Comparison of ENCODE assay signal across 26 mouse cellular contexts in genomic region chr9:27280976-27281375, GRCm38 (mm10). TPM values are rescaled to one million over a fixed set of nuclear protein-coding genes. Genes with fewer than 3 reads are reported as not detected.
DNase-seq lines count a peak whose midpoint lies in the region; ATAC-seq lines count a peak whose summit lies in the region.
"Had no signal": no experiment of that assay in that cellular context is flagged by ENCODE, and none has a peak within 500 bp of the region (broad histone marks: within the 10 kb centered on the region; RNA-seq: fewer than 3 reads in every experiment).

No protein-coding gene starts in this region.

- H3K4me2 ChIP-seq in midbrain, embryonic 11.5 days, result no peak overlapping the region
- H3K4me2 ChIP-seq in forebrain, embryonic 14.5 days (ENCODE audit: low read length), result no peak overlapping the region
- H3K4me2 ChIP-seq: hindbrain, embryonic 13.5 days; liver, embryonic 13.5 days; midbrain, embryonic 15.5 days; neural tube, embryonic 12.5 days had no signal

- no peak overlapping the region for H3K27ac ChIP-seq in midbrain, embryonic 11.5 days (ENCODE audit: low read depth, low read length)
- H3K27ac ChIP-seq in midbrain, embryonic 10.5 days (replicated peaks), result no peak overlapping the region
- H3K27ac ChIP-seq in forebrain, embryonic 14.5 days (ENCODE audit: low read depth, low read length), result no peak overlapping the region
- no peak overlapping the region for H3K27ac ChIP-seq in embryonic facial prominence, embryonic 10.5 days (replicated peaks)
- H3K27ac ChIP-seq: forebrain, embryonic 10.5 days; hindbrain, embryonic 13.5 days; liver, embryonic 13.5 days; midbrain, embryonic 15.5 days; neural tube, embryonic 12.5 days had no signal

- no peaks in the 10 kb centered on the region for H3K27me3 ChIP-seq in midbrain, embryonic 11.5 days (ENCODE audit: control insufficient read depth, insufficient read depth, low read length)
- H3K27me3 ChIP-seq in midbrain, embryonic 10.5 days (ENCODE audit: low read depth, poor library complexity, severe bottlenecking), result no peaks in the 10 kb centered on the region
- no peaks in the 10 kb centered on the region; the same call in 1 of the 2 replicates for H3K27me3 ChIP-seq in forebrain, embryonic 14.5 days (replicated peaks; ENCODE audit: control insufficient read depth, insufficient read depth, low read length)
- H3K27me3 ChIP-seq in embryonic facial prominence, embryonic 10.5 days (replicated peaks; ENCODE audit: low read depth, poor library complexity, severe bottlenecking), result no peaks in the 10 kb centered on the region
- H3K27me3 ChIP-seq: CH12.LX; liver, embryonic 13.5 days; midbrain, embryonic 15.5 days had no signal

- H3K36me3 ChIP-seq in midbrain, embryonic 11.5 days (ENCODE audit: control insufficient read depth, insufficient read depth, low read length), result no peaks in the 10 kb centered on the region
- no peaks in the 10 kb centered on the region for H3K36me3 ChIP-seq in midbrain, embryonic 10.5 days
- no peaks in the 10 kb centered on the region for H3K36me3 ChIP-seq in forebrain, embryonic 14.5 days (ENCODE audit: control insufficient read depth, insufficient read depth, low read length)
- H3K36me3 ChIP-seq in embryonic facial prominence, embryonic 10.5 days (replicated peaks), result no peaks in the 10 kb centered on the region
- H3K36me3 ChIP-seq: forebrain, embryonic 10.5 days; G1E; hindbrain, embryonic 13.5 days; liver, embryonic 13.5 days; midbrain, embryonic 15.5 days; neural tube, embryonic 12.5 days had no signal

- H3K4me1 ChIP-seq in midbrain, embryonic 11.5 days (ENCODE audit: control insufficient read depth, insufficient read depth, low read length), result no peaks in the 10 kb centered on the region
- peaks cover 6% of the 10 kb centered on the region; the same call in 1 of the 2 replicates for H3K4me1 ChIP-seq in midbrain, embryonic 10.5 days
- H3K4me1 ChIP-seq in forebrain, embryonic 14.5 days (ENCODE audit: control insufficient read depth, insufficient read depth, low read length), result no peaks in the 10 kb centered on the region
- peaks cover 10% of the 10 kb centered on the region for H3K4me1 ChIP-seq in embryonic facial prominence, embryonic 10.5 days
- H3K4me1 ChIP-seq: liver, embryonic 13.5 days; megakaryocyte, embryonic 14.5 days; midbrain, embryonic 15.5 days had no signal

- no peak overlapping the region for H3K4me3 ChIP-seq in midbrain, embryonic 11.5 days (ENCODE audit: low read depth, low read length)
- H3K4me3 ChIP-seq in midbrain, embryonic 10.5 days, result no peak overlapping the region
- H3K4me3 ChIP-seq in forebrain, embryonic 14.5 days (ENCODE audit: low read depth, low read length), result no peak overlapping the region
- no peak overlapping the region for H3K4me3 ChIP-seq in embryonic facial prominence, embryonic 10.5 days
- H3K4me3 ChIP-seq: forebrain, embryonic 10.5 days; hindbrain, embryonic 13.5 days; liver, embryonic 13.5 days; megakaryocyte, embryonic 14.5 days; midbrain, embryonic 15.5 days; neural tube, embryonic 12.5 days had no signal

- no peaks in the 10 kb centered on the region for H3K9me3 ChIP-seq in midbrain, embryonic 11.5 days (ENCODE audit: control insufficient read depth, low read length)
- no peaks in the 10 kb centered on the region for H3K9me3 ChIP-seq in midbrain, embryonic 10.5 days (replicated peaks)
- H3K9me3 ChIP-seq in forebrain, embryonic 14.5 days (replicated peaks; ENCODE audit: control insufficient read depth, low read length), result no peaks in the 10 kb centered on the region
- H3K9me3 ChIP-seq in embryonic facial prominence, embryonic 10.5 days, result no peaks in the 10 kb centered on the region
- H3K9me3 ChIP-seq: forebrain, embryonic 10.5 days; G1E; hindbrain, embryonic 13.5 days; liver, embryonic 13.5 days; megakaryocyte, embryonic 14.5 days; midbrain, embryonic 15.5 days; neural tube, embryonic 12.5 days had no signal

- no peak for ATAC-seq in midbrain, embryonic 11.5 days (ENCODE audit: low FRiP score)
- no peak for ATAC-seq in forebrain, embryonic 14.5 days
- ATAC-seq: forebrain, postnatal 0 days; inflammation-experienced regulatory T-cells, adult 6 months; midbrain, embryonic 15.5 days had no signal

- DNase-seq in midbrain, embryonic 11.5 days (ENCODE audit: low spot score, missing footprints), result peak; percentile 10
- DNase-seq in midbrain, embryonic 10.5 days (ENCODE audit: low spot score), result no peak
- peak; percentile 87 for DNase-seq in cerebellum, adult 11-12 months
- DNase-seq in cerebellum, postnatal 10 days, result peak; percentile 84 to 86
- DNase-seq in forebrain, embryonic 14.5 days (ENCODE audit: low spot score), result no peak
- DNase-seq in embryonic facial prominence, embryonic 10.5 days (ENCODE audit: low spot score), result no peak
- DNase-seq in urinary bladder, adult 18-20 months (ENCODE audit: low spot score in 2 of 2), result no peak
- DNase-seq: B cell, adult 2 months; forebrain, postnatal 0 days; heart, postnatal 36 days; kidney, adult 18-20 months; kidney, postnatal 4 days; layer of hippocampus, adult 9-11 months; liver, embryonic 13.5 days; lung, adult 2 months; retina, postnatal 1 day; right cerebral cortex, postnatal 25 days; spleen, adult 18-20 months had no signal

- 82% methylated on average over 4 of the region's 4 CpGs for WGBS in midbrain, embryonic 11.5 days
- 87% methylated on average over 4 of the region's 4 CpGs for WGBS in midbrain, embryonic 10.5 days
- 78% methylated on average over 4 of the region's 4 CpGs for WGBS in forebrain, embryonic 14.5 days
- WGBS in embryonic facial prominence, embryonic 10.5 days, result 76% methylated on average over 4 of the region's 4 CpGs

- H3K9ac ChIP-seq in midbrain, embryonic 11.5 days (ENCODE audit: low read length), result no peak overlapping the region
- H3K9ac ChIP-seq in forebrain, embryonic 14.5 days (ENCODE audit: low read length), result no peak overlapping the region
- H3K9ac ChIP-seq: forebrain, postnatal 0 days; hindbrain, embryonic 13.5 days; liver, embryonic 13.5 days; midbrain, embryonic 15.5 days; neural tube, embryonic 12.5 days had no signal

RNA-seq across cellular contexts. Expression of gene Igsf9b, which starts 18.0 kb away (rescaled TPM):
- 4.2 and 5.2 TPM in 2 replicates for polyA plus RNA-seq in midbrain, embryonic 11.5 days (2014; fragmentation: Nextera tagmentation; extraction: Ambion mirVana)
- polyA plus RNA-seq in midbrain, embryonic 10.5 days (2016; fragmentation: Nextera tagmentation; extraction: Ambion mirVana), result 5.5 and 6.0 TPM in 2 replicates
- 5.1 and 7.5 TPM in 2 replicates for polyA plus RNA-seq in forebrain, embryonic 14.5 days (2014; fragmentation: Nextera tagmentation; extraction: Ambion mirVana)
- 4.2 and 4.8 TPM in 2 replicates for polyA plus RNA-seq in embryonic facial prominence, embryonic 10.5 days (2016; fragmentation: Nextera tagmentation; extraction: Ambion mirVana)
- polyA plus RNA-seq: G1E had no signal

Comparison
In these comparisons a context has a peak if more than half of its experiments do, and no peak if none do; other contexts are left out.
1. DNase-seq: peak in midbrain, embryonic 11.5 days (single experiment), cerebellum, adult 11-12 months (single experiment) and cerebellum, postnatal 10 days (2 of 2); none in midbrain, embryonic 10.5 days (single experiment), forebrain, embryonic 14.5 days (single experiment), embryonic facial prominence, embryonic 10.5 days (single experiment) and urinary bladder, adult 18-20 months (0 of 2).